Mouse (Mus musculus) neural tube, embryonic 15.5 days (tissue): ENCODE results near the gene Per2. TPM values are rescaled to one million over a fixed set of nuclear protein-coding genes. Genes with fewer than 3 reads are reported as not detected.

Experiments used
- ATAC-seq: fragments of 200-750 bp; cut with Nextera tagmentation; 2 replicates; pipeline ENCODE4 v1.8.0; 2017; ENCODE audit warnings: mild to moderate bottlenecking, moderate TSS enrichment, moderate library complexity; ENCODE audit not compliant: low FRiP score
- H3K27ac ChIP-seq: fragments of 300-500 bp; sonication (generic); replicated peaks from 2 replicates; pipeline ENCODE4 v1.5.1; 2015; ENCODE audit warnings: mild to moderate bottlenecking, inconsistent platforms
- H3K27me3 ChIP-seq: fragments of 300-500 bp; sonication (generic); replicated peaks from 2 replicates; pipeline ENCODE4 v1.6.1; 2015; ENCODE audit warnings: inconsistent platforms
- H3K36me3 ChIP-seq: fragments of 300-500 bp; sonication (generic); 2 replicates; pipeline ENCODE4 v1.6.1; 2015; ENCODE audit warnings: inconsistent platforms
- H3K4me1 ChIP-seq: fragments of 300-500 bp; sonication (generic); 2 replicates; pipeline ENCODE4 v1.6.1; 2015; ENCODE audit warnings: inconsistent platforms
- H3K4me2 ChIP-seq: fragments of 300-500 bp; sonication (generic); 2 replicates; pipeline ENCODE4 v1.6.1; 2015; ENCODE audit warnings: inconsistent platforms, mild to moderate bottlenecking, moderate library complexity
- H3K4me3 ChIP-seq: fragments of 300-500 bp; sonication (generic); replicated peaks from 2 replicates; pipeline ENCODE4 v1.5.1; 2015; ENCODE audit warnings: mild to moderate bottlenecking, inconsistent platforms
- H3K9ac ChIP-seq: fragments of 300-500 bp; sonication (generic); replicated peaks from 2 replicates; pipeline ENCODE4 v1.6.1; 2015; ENCODE audit warnings: mild to moderate bottlenecking, inconsistent platforms
- H3K9me3 ChIP-seq: fragments of 300-500 bp; sonication (generic); replicated peaks from 2 replicates; pipeline ENCODE4 v1.6.1; 2016; ENCODE audit warnings: inconsistent platforms
- WGBS: fragments of 180-500 bp; shearing (Covaris S2); methylation state at CpG from one replicate; pipeline ENCODE4 v1.1.7; 2015; ENCODE audit warnings: mixed read lengths; 5-methylcytosine and 5-hydroxymethylcytosine counted together
- polyA plus RNA-seq: library from polyadenylated mRNA; unstranded; fragments of >200 nt; fragmentation: Nextera tagmentation; extraction: Ambion mirVana; gene quantifications from 2 replicates; pipeline ENCODE4 v1.2.1, GENCODE M21; 2015

The Per2 gene
- polyA plus RNA-seq, 1 experiment from 2014 or later: 5.3 TPM

DNA sequence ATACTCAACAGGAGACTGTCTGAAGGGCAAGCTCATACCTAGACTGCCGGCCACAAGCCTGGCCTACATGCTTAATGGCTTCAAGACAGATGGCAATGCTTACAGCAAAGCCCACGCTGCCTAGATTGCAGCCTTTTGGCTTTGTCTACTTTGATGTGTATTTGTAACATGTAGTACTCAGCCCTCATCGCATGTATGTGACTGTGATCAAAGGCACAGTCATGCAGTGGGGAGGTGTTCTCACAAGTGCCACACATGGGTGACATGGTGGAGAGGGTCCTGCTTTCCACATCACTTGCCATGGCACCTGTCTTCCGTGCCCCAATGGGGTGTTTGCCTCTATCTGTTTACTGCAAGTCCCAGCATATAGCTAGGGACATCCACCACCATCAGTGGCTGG lies 12.6 kb downstream of the Per2 start:
- no peak overlapping the region for H3K27ac ChIP-seq
- H3K4me2 ChIP-seq: no peak overlapping the region
- H3K4me3 ChIP-seq: no peak overlapping the region
- H3K9me3 ChIP-seq: no peaks in the 10 kb centered on the region
- ATAC-seq: no peak
- 89% methylated on average over 4 of the region's 4 CpGs for WGBS
- H3K9ac ChIP-seq: no peak overlapping the region
- H3K4me1 ChIP-seq: peaks cover 2% of the 10 kb centered on the region; the same call in 1 of the 2 replicates
- H3K36me3 ChIP-seq: peaks cover 63% of the 10 kb centered on the region
- no peaks in the 10 kb centered on the region for H3K27me3 ChIP-seq

DNA sequence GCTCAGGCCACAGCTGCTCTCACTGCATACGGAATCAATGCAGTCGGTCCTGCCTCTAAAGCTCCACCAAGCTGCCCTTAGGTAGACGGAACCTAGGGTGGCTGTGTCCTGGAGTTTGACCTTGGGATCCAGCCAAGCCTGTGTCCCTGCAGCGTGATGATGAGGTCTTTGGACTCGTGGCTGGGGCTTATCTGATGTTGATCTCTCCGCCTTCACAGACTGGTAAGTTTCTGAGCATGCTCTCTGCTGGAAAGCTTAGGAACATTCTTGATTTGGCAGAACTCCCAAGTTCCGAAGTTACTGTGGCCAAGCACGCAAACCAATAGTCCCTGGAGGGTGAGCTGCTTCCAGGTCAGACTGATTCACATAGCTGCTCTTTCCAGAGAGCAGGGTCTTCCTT lies 13.1 kb downstream of the Per2 start:
- H3K27ac ChIP-seq: no peak overlapping the region
- H3K4me2 ChIP-seq: no peak overlapping the region
- WGBS: 84% methylated on average over 8 of the region's 8 CpGs
- H3K9ac ChIP-seq: no peak overlapping the region
- peaks cover 64% of the 10 kb centered on the region for H3K36me3 ChIP-seq
- H3K9me3 ChIP-seq: no peaks in the 10 kb centered on the region
- no peak overlapping the region for H3K4me3 ChIP-seq
- no peak for ATAC-seq
- no peaks in the 10 kb centered on the region for H3K4me1 ChIP-seq
- H3K27me3 ChIP-seq: no peaks in the 10 kb centered on the region

- H3K9ac ChIP-seq: no peak overlapping the region
- H3K4me3 ChIP-seq: no peak overlapping the region
- H3K36me3 ChIP-seq: peaks cover 70% of the 10 kb centered on the region
- no peaks in the 10 kb centered on the region for H3K9me3 ChIP-seq
- no peaks in the 10 kb centered on the region for H3K4me1 ChIP-seq
- 91% methylated on average over 17 of the region's 17 CpGs for WGBS
- no peak for ATAC-seq
- H3K4me2 ChIP-seq: no peak overlapping the region
- no peak overlapping the region for H3K27ac ChIP-seq
- no peaks in the 10 kb centered on the region for H3K27me3 ChIP-seq
Observed at GRCm38 (mm10) chr1:91444841-91445830, 14.0 kb downstream of the Per2 start.

DNA sequence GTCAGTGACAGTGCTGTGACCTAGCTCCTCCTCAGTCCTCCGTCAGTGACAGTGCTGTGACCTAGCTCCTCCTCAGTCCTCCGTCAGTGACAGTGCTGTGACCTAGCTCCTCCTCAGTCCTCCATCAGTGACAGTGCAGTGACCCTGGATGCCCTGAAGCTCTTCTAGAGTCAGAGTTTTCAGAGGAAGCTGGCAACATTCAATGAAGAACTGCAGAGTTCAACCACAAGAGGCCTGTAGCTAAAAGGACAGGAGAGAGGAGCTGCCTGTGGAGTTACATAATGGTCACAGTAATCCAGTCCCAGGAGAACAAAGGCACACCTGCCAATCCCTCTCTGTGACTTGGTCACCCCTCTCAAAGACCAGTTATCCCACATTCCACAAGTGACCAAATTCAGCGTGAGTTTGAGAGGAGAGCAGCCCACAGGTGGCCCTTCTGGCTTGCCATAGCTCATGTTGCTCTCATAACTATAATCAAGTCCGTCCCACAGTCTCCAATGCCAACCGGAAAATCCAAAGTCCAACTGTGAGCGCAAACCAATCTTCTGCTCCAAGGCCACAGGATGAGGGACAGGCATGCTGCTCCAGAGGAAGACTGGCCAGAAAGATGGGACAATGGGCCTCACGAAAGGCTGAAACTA lies 16.7 kb downstream of the Per2 start:
- no peaks in the 10 kb centered on the region for H3K4me1 ChIP-seq
- H3K36me3 ChIP-seq: peaks cover 57% of the 10 kb centered on the region

DNA sequence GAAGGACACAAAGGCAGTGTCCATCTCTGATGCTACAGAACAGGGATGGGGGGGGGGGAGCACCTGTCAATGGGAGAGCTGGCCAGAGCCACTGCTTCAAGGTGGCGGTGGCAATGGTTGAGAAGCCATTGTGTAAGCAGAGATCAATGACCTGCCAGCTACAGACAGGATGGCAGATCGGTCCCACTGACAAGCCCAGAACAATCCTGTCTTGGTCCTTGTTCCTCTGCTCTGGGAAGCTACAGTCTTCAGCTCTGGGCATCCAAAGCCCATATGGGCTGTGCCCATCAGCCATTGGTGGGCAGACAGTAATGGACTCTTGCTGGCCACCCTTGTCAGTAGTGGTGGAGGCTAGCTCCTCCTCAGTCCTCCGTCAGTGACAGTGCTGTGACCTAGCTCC lies 17.3 kb downstream of the Per2 start:
- no peaks in the 10 kb centered on the region; the same call in 1 of the 2 replicates for H3K4me1 ChIP-seq
- H3K27me3 ChIP-seq: no peaks in the 10 kb centered on the region
- H3K27ac ChIP-seq: no peak overlapping the region
- 86% methylated on average over 3 of the region's 3 CpGs for WGBS
- no peak overlapping the region for H3K4me3 ChIP-seq
- no peak overlapping the region for H3K4me2 ChIP-seq
- ATAC-seq: no peak
- H3K9ac ChIP-seq: no peak overlapping the region
- H3K36me3 ChIP-seq: peaks cover 50% of the 10 kb centered on the region
- no peaks in the 10 kb centered on the region for H3K9me3 ChIP-seq

More for the DNA sequence above, 16.7 kb downstream of the Per2 start:
- Histone ChIP-seq H3K4me2 (no peak overlapping the region), H3K9me3 (no peaks in the 10 kb centered on the region), H3K9ac (no peak overlapping the region), H3K27me3 (no peaks in the 10 kb centered on the region), H3K4me3 (no peak overlapping the region), H3K27ac (no peak overlapping the region)
- no peak for ATAC-seq
- 83% methylated on average over 7 of the region's 7 CpGs for WGBS

DNA sequence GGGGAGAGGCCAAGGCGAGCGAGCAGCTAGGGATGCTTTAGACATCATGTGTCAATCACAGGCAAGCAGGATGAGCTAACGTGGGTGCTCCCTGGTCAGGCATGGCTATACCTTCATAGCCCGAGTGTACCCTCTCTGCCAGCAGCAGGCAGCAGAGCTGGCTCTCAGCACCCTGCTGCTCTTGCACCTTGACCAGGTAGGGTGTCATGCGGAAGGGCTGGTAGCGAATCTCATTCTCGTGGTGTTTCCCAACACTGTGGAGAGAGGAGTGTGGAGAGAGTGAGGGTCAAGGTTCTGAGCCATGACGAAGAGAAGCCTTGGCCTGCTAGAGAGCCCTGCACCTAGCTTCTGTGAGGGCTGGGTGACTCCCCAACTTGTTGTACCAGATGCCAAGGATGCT lies 19.3 kb downstream of the Per2 start:
- Histone ChIP-seq H3K9ac (no peak overlapping the region), H3K27ac (no peak overlapping the region), H3K27me3 (no peaks in the 10 kb centered on the region), H3K4me3 (no peak overlapping the region), H3K36me3 (peaks cover 51% of the 10 kb centered on the region), H3K9me3 (no peaks in the 10 kb centered on the region), H3K4me1 (peaks cover 16% of the 10 kb centered on the region), H3K4me2 (no peak overlapping the region)
- 92% methylated on average over 8 of the region's 8 CpGs for WGBS
- ATAC-seq: no peak

- Histone ChIP-seq H3K9ac (no peak overlapping the region), H3K27me3 (no peaks in the 10 kb centered on the region), H3K36me3 (peaks cover 44% of the 10 kb centered on the region), H3K4me1 (peaks cover 16% of the 10 kb centered on the region), H3K4me2 (no peak overlapping the region), H3K27ac (no peak overlapping the region), H3K9me3 (no peaks in the 10 kb centered on the region), H3K4me3 (no peak overlapping the region)
- 77% methylated on average over 7 of the region's 7 CpGs for WGBS
- ATAC-seq: no peak
Observed at GRCm38 (mm10) chr1:91437573-91437972, 21.6 kb downstream of the Per2 start.

DNA sequence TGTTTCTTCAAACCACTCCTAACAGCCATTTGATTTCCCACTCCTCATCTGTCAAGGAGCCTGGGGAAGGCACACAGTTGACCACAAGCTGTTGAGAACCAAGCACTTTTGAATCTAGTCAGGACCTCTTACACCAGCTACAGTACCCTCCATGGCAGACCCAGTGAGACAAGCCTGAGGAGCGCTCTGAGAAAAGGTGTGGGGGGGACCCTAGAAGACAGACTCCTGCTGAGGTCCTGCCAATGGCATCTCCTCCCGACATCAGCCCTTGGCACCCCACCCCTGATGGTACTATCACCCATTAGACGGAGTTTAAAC lies 22.1 kb downstream of the Per2 start:
- 92% methylated on average over 3 of the region's 3 CpGs for WGBS
- Histone ChIP-seq H3K4me3 (no peak overlapping the region), H3K36me3 (peaks cover 46% of the 10 kb centered on the region), H3K9me3 (no peaks in the 10 kb centered on the region), H3K9ac (no peak overlapping the region), H3K4me1 (peaks cover 16% of the 10 kb centered on the region), H3K4me2 (no peak overlapping the region), H3K27me3 (no peaks in the 10 kb centered on the region), H3K27ac (no peak overlapping the region)
- no peak for ATAC-seq

GRCm38 (mm10) chr1:91436380-91437082 lies 22.6 kb downstream of the Per2 start:
- 70% methylated on average over 6 of the region's 6 CpGs for WGBS
- Histone ChIP-seq H3K4me2 (no peak overlapping the region), H3K9ac (no peak overlapping the region), H3K27me3 (no peaks in the 10 kb centered on the region), H3K9me3 (no peaks in the 10 kb centered on the region), H3K4me1 (peaks cover 16% of the 10 kb centered on the region), H3K36me3 (peaks cover 50% of the 10 kb centered on the region), H3K4me3 (no peak overlapping the region), H3K27ac (peak overlapping the region; percentile 60)
- ATAC-seq: no peak

GRCm38 (mm10) chr1:91435606-91436130 lies 23.5 kb downstream of the Per2 start:
- peaks cover 16% of the 10 kb centered on the region for H3K4me1 ChIP-seq
- no peak overlapping the region for H3K9ac ChIP-seq
- H3K36me3 ChIP-seq: peaks cover 51% of the 10 kb centered on the region
- WGBS: 86% methylated on average over 13 of the region's 13 CpGs
- H3K27me3 ChIP-seq: no peaks in the 10 kb centered on the region
- no peak overlapping the region for H3K4me2 ChIP-seq
- ATAC-seq: no peak
- no peak overlapping the region for H3K4me3 ChIP-seq
- H3K9me3 ChIP-seq: no peaks in the 10 kb centered on the region
- H3K27ac ChIP-seq: peak overlapping the region; percentile 60; the same call in 1 of the 2 replicates

DNA sequence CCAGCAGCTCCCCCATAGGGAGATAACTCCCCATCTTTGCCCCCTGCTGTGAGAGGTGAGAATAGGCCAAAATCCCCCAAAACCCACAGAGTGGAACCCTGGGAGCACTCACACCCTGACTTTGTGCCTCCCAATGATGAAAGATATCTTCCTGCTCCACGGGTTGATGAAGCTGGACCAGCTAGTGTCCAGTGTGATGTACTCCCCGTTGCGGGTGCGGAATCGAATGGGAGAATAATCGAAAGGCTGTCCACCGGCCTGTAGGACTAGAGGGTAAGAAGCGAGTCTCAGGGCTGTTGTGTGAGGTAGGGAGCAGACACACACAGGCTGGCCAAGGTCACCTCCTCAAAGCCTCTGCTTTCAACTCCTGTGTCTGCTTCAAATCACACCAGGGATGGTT lies 24.2 kb downstream of the Per2 start:
- H3K4me3 ChIP-seq: no peak overlapping the region
- no peak overlapping the region for H3K9ac ChIP-seq
- peaks cover 49% of the 10 kb centered on the region for H3K36me3 ChIP-seq
- H3K27me3 ChIP-seq: no peaks in the 10 kb centered on the region
- peaks cover 16% of the 10 kb centered on the region for H3K4me1 ChIP-seq
- ATAC-seq: no peak
- H3K4me2 ChIP-seq: no peak overlapping the region
- 95% methylated on average over 8 of the region's 8 CpGs for WGBS
- H3K9me3 ChIP-seq: no peaks in the 10 kb centered on the region
- H3K27ac ChIP-seq: no peak overlapping the region
